Mouse (Mus musculus) forebrain, embryonic 13.5 days (tissue): ENCODE measurements around the gene Lrig1. TPM values are rescaled to one million over a fixed set of nuclear protein-coding genes. Genes with fewer than 3 reads are reported as not detected.

ENCODE experiments used
- ATAC-seq: fragments of 200-750 bp; cut with Nextera tagmentation; 2 replicates; pipeline ENCODE4 v1.8.0; 2017
- H3K27ac ChIP-seq: fragments of 300-500 bp; sonication (generic); 2 replicates; pipeline ENCODE4 v1.5.1; 2015; ENCODE audit warnings: inconsistent platforms, mild to moderate bottlenecking, moderate library complexity
- H3K27me3 ChIP-seq: fragments of 300-500 bp; sonication (generic); 2 replicates; pipeline ENCODE4 v1.6.1; 2015; ENCODE audit warnings: mild to moderate bottlenecking, inconsistent platforms
- H3K36me3 ChIP-seq: fragments of 300-500 bp; sonication (generic); 2 replicates; pipeline ENCODE4 v1.6.1; 2015; ENCODE audit warnings: mild to moderate bottlenecking, inconsistent platforms; ENCODE audit not compliant: poor library complexity, severe bottlenecking
- H3K4me1 ChIP-seq: fragments of 300-500 bp; sonication (generic); 2 replicates; pipeline ENCODE4 v1.6.1; 2015; ENCODE audit warnings: inconsistent platforms
- H3K4me2 ChIP-seq: fragments of 300-500 bp; sonication (generic); 2 replicates; pipeline ENCODE4 v1.6.1; 2015; ENCODE audit warnings: inconsistent platforms, mild to moderate bottlenecking, moderate library complexity
- H3K4me3 ChIP-seq: fragments of 300-500 bp; sonication (generic); 2 replicates; pipeline ENCODE4 v1.5.1; 2015; ENCODE audit warnings: mild to moderate bottlenecking, inconsistent platforms
- H3K9ac ChIP-seq: fragments of 300-500 bp; sonication (generic); 2 replicates; pipeline ENCODE4 v1.6.1; 2015; ENCODE audit warnings: mild to moderate bottlenecking, inconsistent platforms
- H3K9me3 ChIP-seq: fragments of 300-500 bp; sonication (generic); replicated peaks from 2 replicates; pipeline ENCODE4 v1.6.1; 2016; ENCODE audit warnings: inconsistent platforms
- WGBS: fragments of 180-500 bp; shearing (Covaris S2); methylation state at CpG from one replicate; pipeline ENCODE4 v1.1.7; 2015; 5-methylcytosine and 5-hydroxymethylcytosine counted together
- polyA plus RNA-seq: library from polyadenylated mRNA; unstranded; fragments of >200 nt; fragmentation: Nextera tagmentation; extraction: Ambion mirVana; gene quantifications from 2 replicates; pipeline ENCODE4 v1.2.1, GENCODE M21; 2015

Lrig1 gene
- polyA plus RNA-seq, 1 experiment from 2014 or later: 6.4 TPM

- Histone ChIP-seq H3K9ac (no peak overlapping the region), H3K27ac (no peak overlapping the region), H3K36me3 (peaks cover 71% of the 10 kb centered on the region), H3K4me1 (peaks cover 30% of the 10 kb centered on the region), H3K27me3 (no peaks in the 10 kb centered on the region), H3K4me2 (no peak overlapping the region), H3K4me3 (no peak overlapping the region), H3K9me3 (no peaks in the 10 kb centered on the region)
- no peak for ATAC-seq
- WGBS: 93% methylated on average over 5 of the region's 5 CpGs
These were observed 75.4 kb downstream of the Lrig1 start for GRCm38 (mm10) chr6:94624543-94624942.

DNA sequence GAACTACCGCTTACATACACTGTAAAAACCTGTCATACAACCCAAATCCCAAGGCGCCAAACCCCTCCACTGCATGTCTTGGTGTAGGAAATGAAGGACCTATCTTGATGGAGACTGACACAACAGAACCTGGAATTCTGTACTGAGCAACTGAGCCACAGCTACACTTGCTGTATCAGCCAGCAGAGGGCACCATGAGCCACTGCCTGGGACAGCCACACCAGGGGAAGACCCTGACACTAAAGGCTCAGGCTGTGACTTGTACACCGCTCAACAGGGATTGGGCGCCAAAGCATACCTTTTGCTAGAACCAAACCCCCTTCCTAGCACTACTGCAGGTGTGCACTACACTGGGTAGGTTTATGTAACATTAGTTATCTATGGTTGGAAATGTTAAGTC, 77.0 kb downstream of the Lrig1 start:
- Histone ChIP-seq H3K4me1 (peaks cover 15% of the 10 kb centered on the region), H3K4me2 (no peak overlapping the region), H3K27me3 (no peaks in the 10 kb centered on the region), H3K36me3 (peaks cover 84% of the 10 kb centered on the region), H3K27ac (no peak overlapping the region), H3K9me3 (no peaks in the 10 kb centered on the region), H3K9ac (no peak overlapping the region), H3K4me3 (no peak overlapping the region)
- peak; percentile 64 for ATAC-seq
- 82% methylated on average over 4 of the region's 4 CpGs for WGBS

DNA sequence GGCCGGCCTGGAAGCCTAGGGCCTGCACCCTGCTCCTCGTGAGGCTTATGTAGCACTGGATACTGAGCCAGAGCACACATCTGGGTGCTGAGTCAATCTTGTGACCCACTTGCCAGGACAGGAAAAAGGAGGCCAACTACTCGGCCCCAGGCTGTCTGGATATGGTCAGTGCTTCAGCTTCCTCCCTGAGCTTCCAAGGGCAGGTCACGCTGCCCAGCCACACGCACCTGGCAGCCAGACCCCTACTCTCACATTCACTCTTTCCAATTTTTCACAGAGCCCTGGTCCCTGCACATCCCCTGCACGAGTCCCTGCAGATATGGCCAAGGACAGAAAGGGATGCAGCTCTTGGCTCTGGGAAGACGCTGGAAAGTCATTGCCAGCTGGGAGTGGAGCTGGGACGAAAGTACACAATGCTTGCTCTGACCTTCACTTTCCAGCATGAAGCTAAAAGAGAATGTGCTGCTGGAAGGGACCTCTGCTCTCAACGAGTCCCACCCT, 79.1 kb downstream of the Lrig1 start:
- no peak overlapping the region for H3K4me3 ChIP-seq
- H3K4me1 ChIP-seq: peaks cover 7% of the 10 kb centered on the region; the same call in 1 of the 2 replicates
- H3K27me3 ChIP-seq: no peaks in the 10 kb centered on the region
- H3K36me3 ChIP-seq: peaks cover 91% of the 10 kb centered on the region
- no peak overlapping the region for H3K9ac ChIP-seq
- H3K4me2 ChIP-seq: no peak overlapping the region
- no peak for ATAC-seq
- H3K27ac ChIP-seq: no peak overlapping the region
- 89% methylated on average over 9 of the region's 9 CpGs for WGBS
- no peaks in the 10 kb centered on the region for H3K9me3 ChIP-seq

- Histone ChIP-seq H3K4me3 (no peak overlapping the region), H3K4me2 (no peak overlapping the region), H3K9me3 (no peaks in the 10 kb centered on the region), H3K9ac (no peak overlapping the region), H3K36me3 (peaks cover 91% of the 10 kb centered on the region), H3K27me3 (no peaks in the 10 kb centered on the region), H3K4me1 (peaks cover 7% of the 10 kb centered on the region; the same call in 1 of the 2 replicates), H3K27ac (no peak overlapping the region)
- ATAC-seq: no peak
- 52% methylated on average over 6 of the region's 6 CpGs for WGBS
These were observed 79.7 kb downstream of the Lrig1 start for GRCm38 (mm10) chr6:94620287-94620686.

DNA sequence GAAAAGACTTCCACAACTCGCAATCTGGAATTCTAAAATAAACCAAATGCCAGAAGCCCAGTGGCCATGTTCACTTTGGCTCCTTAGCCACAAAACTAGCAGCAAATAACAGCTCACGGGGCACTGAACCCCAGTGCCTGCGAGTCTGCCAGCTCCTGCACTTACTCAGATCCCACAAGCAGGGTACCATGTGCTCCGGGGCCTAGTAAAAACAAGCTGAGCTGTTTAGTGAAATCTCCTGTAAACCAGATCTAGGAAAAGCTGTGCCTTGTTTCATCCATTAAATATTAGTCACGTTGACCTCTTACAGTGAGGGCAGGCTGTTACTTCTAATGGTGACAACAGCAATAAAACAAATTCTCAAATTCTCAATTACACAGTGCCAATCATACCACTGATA, 81.3 kb downstream of the Lrig1 start:
- Histone ChIP-seq H3K27me3 (no peaks in the 10 kb centered on the region), H3K36me3 (peaks cover 89% of the 10 kb centered on the region), H3K4me3 (no peak overlapping the region), H3K27ac (no peak overlapping the region), H3K4me1 (peaks cover 7% of the 10 kb centered on the region; the same call in 1 of the 2 replicates), H3K4me2 (no peak overlapping the region), H3K9me3 (no peaks in the 10 kb centered on the region), H3K9ac (no peak overlapping the region)
- WGBS: 89% methylated on average over 5 of the region's 5 CpGs
- ATAC-seq: no peak

GRCm38 (mm10) chr6:94615936-94616335, 84.0 kb downstream of the Lrig1 start:
- ATAC-seq: no peak
- Histone ChIP-seq H3K9me3 (no peaks in the 10 kb centered on the region), H3K27ac (no peak overlapping the region), H3K4me3 (no peak overlapping the region), H3K27me3 (no peaks in the 10 kb centered on the region), H3K36me3 (peaks cover 93% of the 10 kb centered on the region), H3K9ac (no peak overlapping the region), H3K4me2 (no peak overlapping the region), H3K4me1 (peaks cover 7% of the 10 kb centered on the region; the same call in 1 of the 2 replicates)
- 81% methylated on average over 4 of the region's 4 CpGs for WGBS

DNA sequence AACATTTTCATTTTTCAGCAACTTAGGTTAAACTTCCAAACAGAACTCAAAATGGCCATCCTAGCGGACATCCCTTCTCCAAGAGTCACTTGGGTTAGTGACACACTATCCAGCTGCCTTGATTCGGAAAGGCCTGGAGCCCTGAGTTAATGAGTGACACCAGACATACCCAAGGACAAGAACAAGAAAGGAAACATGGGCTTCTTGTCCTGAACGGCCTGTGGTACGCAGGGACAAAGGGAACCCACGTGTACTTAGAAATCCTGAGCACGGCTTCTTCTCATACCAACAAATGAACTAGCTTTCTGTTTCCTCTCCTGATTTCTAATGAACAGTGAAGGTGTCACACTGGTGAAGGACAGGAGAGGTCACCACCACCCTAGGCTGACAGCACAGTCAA, 85.6 kb downstream of the Lrig1 start:
- Histone ChIP-seq H3K4me1 (peaks cover 7% of the 10 kb centered on the region; the same call in 1 of the 2 replicates), H3K36me3 (peaks cover 93% of the 10 kb centered on the region), H3K27me3 (no peaks in the 10 kb centered on the region), H3K4me3 (no peak overlapping the region), H3K4me2 (no peak overlapping the region), H3K9ac (no peak overlapping the region), H3K27ac (no peak overlapping the region), H3K9me3 (no peaks in the 10 kb centered on the region)
- ATAC-seq: no peak
- WGBS: 87% methylated on average over 6 of the region's 6 CpGs

GRCm38 (mm10) chr6:94613235-94613895, 86.6 kb downstream of the Lrig1 start:
- H3K4me2 ChIP-seq: no peak overlapping the region
- H3K4me3 ChIP-seq: no peak overlapping the region
- H3K36me3 ChIP-seq: peaks cover 95% of the 10 kb centered on the region
- H3K27me3 ChIP-seq: no peaks in the 10 kb centered on the region
- H3K9me3 ChIP-seq: no peaks in the 10 kb centered on the region
- ATAC-seq: no peak
- no peak overlapping the region for H3K9ac ChIP-seq
- peaks cover 7% of the 10 kb centered on the region; the same call in 1 of the 2 replicates for H3K4me1 ChIP-seq
- WGBS: 77% methylated on average over 6 of the region's 6 CpGs
- peak overlapping the region; percentile 5; the same call in 1 of the 2 replicates for H3K27ac ChIP-seq

- Histone ChIP-seq H3K36me3 (peaks cover 71% of the 10 kb centered on the region), H3K4me1 (no peaks in the 10 kb centered on the region), H3K9ac (no peak overlapping the region), H3K27me3 (no peaks in the 10 kb centered on the region), H3K4me2 (no peak overlapping the region), H3K9me3 (no peaks in the 10 kb centered on the region), H3K27ac (no peak overlapping the region), H3K4me3 (no peak overlapping the region)
- WGBS: 88% methylated on average over 2 of the region's 2 CpGs
- ATAC-seq: no peak
These were observed 95.4 kb downstream of the Lrig1 start for GRCm38 (mm10) chr6:94604546-94604945.

GRCm38 (mm10) chr6:94604072-94604471, 95.9 kb downstream of the Lrig1 start:
- H3K27ac ChIP-seq: no peak overlapping the region
- H3K4me3 ChIP-seq: no peak overlapping the region
- no peaks in the 10 kb centered on the region for H3K4me1 ChIP-seq
- no peaks in the 10 kb centered on the region for H3K27me3 ChIP-seq
- no peak for ATAC-seq
- 29% methylated on average over 3 of the region's 3 CpGs for WGBS
- no peak overlapping the region for H3K4me2 ChIP-seq
- H3K36me3 ChIP-seq: peaks cover 67% of the 10 kb centered on the region
- no peak overlapping the region for H3K9ac ChIP-seq
- H3K9me3 ChIP-seq: no peaks in the 10 kb centered on the region

DNA sequence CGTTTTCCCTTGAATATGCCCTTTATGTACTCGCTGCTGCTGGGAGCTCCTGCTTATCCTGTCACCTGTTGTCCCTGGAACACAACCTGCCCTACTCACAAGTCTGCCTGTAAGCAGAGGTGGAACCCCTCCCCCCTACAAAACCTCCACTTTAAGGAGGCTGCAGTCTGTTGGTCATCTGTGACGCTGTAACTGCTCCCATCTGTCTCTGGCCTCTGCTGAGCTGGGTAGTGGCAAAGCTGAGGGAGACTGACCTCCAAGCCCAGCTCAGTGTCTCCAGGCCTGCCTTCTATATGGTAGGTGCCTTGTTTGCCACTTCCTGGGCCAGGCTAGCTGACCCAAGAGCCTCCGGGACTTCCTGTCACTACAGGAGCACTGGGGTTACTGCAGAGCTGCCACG, 98.1 kb downstream of the Lrig1 start:
- Histone ChIP-seq H3K4me1 (no peaks in the 10 kb centered on the region), H3K9ac (peak overlapping the region; percentile 21; the same call in 1 of the 2 replicates), H3K27me3 (no peaks in the 10 kb centered on the region), H3K4me2 (no peak overlapping the region), H3K36me3 (peaks cover 44% of the 10 kb centered on the region), H3K4me3 (no peak overlapping the region), H3K9me3 (no peaks in the 10 kb centered on the region), H3K27ac (no peak overlapping the region)
- WGBS: 73% methylated on average over 5 of the region's 5 CpGs
- no peak for ATAC-seq

DNA sequence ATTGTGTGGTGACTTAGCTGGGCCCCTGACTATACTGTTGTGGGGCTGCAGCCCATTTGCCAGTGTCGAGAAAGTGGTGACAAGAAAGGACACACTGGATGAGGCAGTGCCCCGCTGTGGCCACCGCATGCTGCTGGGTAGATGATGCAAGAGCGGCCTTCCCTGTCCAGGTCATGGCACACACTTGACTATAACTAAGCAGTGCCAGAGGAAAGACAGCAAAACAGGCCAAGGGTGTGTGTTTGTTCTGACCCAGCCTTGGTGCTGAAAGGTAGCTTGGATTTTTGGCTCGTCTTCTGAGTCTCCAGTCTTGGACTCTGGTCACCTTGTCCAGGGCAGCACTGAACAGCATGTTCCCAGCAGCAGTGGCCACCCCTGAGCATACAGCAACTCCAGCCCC, 98.9 kb downstream of the Lrig1 start:
- H3K27ac ChIP-seq: no peak overlapping the region
- H3K27me3 ChIP-seq: no peaks in the 10 kb centered on the region
- 91% methylated on average over 5 of the region's 5 CpGs for WGBS
- no peaks in the 10 kb centered on the region for H3K4me1 ChIP-seq
- H3K9ac ChIP-seq: no peak overlapping the region
- peaks cover 37% of the 10 kb centered on the region for H3K36me3 ChIP-seq
- H3K4me2 ChIP-seq: no peak overlapping the region
- H3K4me3 ChIP-seq: no peak overlapping the region
- ATAC-seq: no peak
- H3K9me3 ChIP-seq: no peaks in the 10 kb centered on the region

- 90% methylated on average over 13 of the region's 13 CpGs for WGBS
- H3K9me3 ChIP-seq: no peaks in the 10 kb centered on the region
- H3K4me2 ChIP-seq: no peak overlapping the region
- peaks cover 8% of the 10 kb centered on the region for H3K4me1 ChIP-seq
- H3K4me3 ChIP-seq: no peak overlapping the region
- no peaks in the 10 kb centered on the region for H3K27me3 ChIP-seq
- peaks cover 19% of the 10 kb centered on the region for H3K36me3 ChIP-seq
- no peak for ATAC-seq
- H3K9ac ChIP-seq: no peak overlapping the region
- no peak overlapping the region for H3K27ac ChIP-seq
These were observed 100.9 kb downstream of the Lrig1 start for GRCm38 (mm10) chr6:94599016-94599415.
